Mouse (Mus musculus) ES-E14 (cell line): ENCODE results near the gene Gm10309. TPM values are rescaled to one million over a fixed set of nuclear protein-coding genes. Genes with fewer than 3 reads are reported as not detected.
A peak's percentile ranks its signal among the peaks of the same experiment; 100 is the strongest.

Source experiments
- DNase-seq: peaks from one replicate; pipeline ENCODE4 v3.0.0-alpha.2; 2013; ENCODE audit warnings: low read depth, low spot score
- H3K27ac ChIP-seq: 2 replicates; pipeline ENCODE4 v1.5.1; 2012; ENCODE audit warnings: low read depth, mild to moderate bottlenecking, low read length, moderate library complexity, mixed read lengths; ENCODE audit not compliant: poor library complexity, insufficient read depth, severe bottlenecking
- H3K36me3 ChIP-seq: 2 replicates; pipeline ENCODE4 v1.6.1; 2012; ENCODE audit warnings: mild to moderate bottlenecking, low read length, moderate library complexity, mixed read lengths; ENCODE audit not compliant: control insufficient read depth, poor library complexity, insufficient read depth, severe bottlenecking
- H3K4me1 ChIP-seq, 2 experiments: fragments of 150-350 bp in 1 of 2; sonication (generic) in 1 of 2; 2 replicates each; pipeline ENCODE4 v1.6.1; 2012; ENCODE audit warnings: low read length in 2 of 2, mild to moderate bottlenecking in 1 of 2, mixed read lengths in 1 of 2; ENCODE audit not compliant: control insufficient read depth in 2 of 2, insufficient read depth in 2 of 2, poor library complexity in 1 of 2
- H3K4me3 ChIP-seq, 2 experiments: fragments of 150-350 bp in 1 of 2; sonication (generic) in 1 of 2; 2 replicates each; pipeline ENCODE4 v1.5.1; 2012; ENCODE audit warnings: low read length in 2 of 2, low read depth in 1 of 2, mild to moderate bottlenecking in 1 of 2, mixed read lengths in 1 of 2; ENCODE audit not compliant: insufficient read depth in 1 of 2, poor library complexity in 1 of 2, severe bottlenecking in 1 of 2
- H3K9ac ChIP-seq: 2 replicates; pipeline ENCODE4 v1.6.1; 2012; ENCODE audit warnings: low read depth, mild to moderate bottlenecking, low read length, mixed read lengths; ENCODE audit not compliant: poor library complexity, insufficient read depth, severe bottlenecking
- H3K9me3 ChIP-seq: fragments of 150-350 bp; sonication (generic); 2 replicates; pipeline ENCODE4 v1.6.1; 2012; ENCODE audit warnings: low read depth, mild to moderate bottlenecking, low read length; ENCODE audit not compliant: control insufficient read depth, insufficient read depth
- CHD2 ChIP-seq: IDR thresholded peaks from 2 replicates; pipeline ENCODE4 v1.6.1; 2014; ENCODE audit warnings: mild to moderate bottlenecking, low read depth, low read length, inconsistent platforms
- HCFC1 ChIP-seq: IDR thresholded peaks from 2 replicates; pipeline ENCODE4 v1.6.1; 2012; ENCODE audit warnings: low read length, inconsistent platforms, borderline replicate concordance; ENCODE audit not compliant: insufficient read depth
- MAFK ChIP-seq: IDR thresholded peaks from 2 replicates; pipeline ENCODE4 v1.6.1; 2014; ENCODE audit warnings: mild to moderate bottlenecking, low read depth, low read length, inconsistent platforms; ENCODE audit not compliant: insufficient read depth
- ZC3H11A ChIP-seq: IDR thresholded peaks from 2 replicates; pipeline ENCODE4 v1.6.1; 2012; ENCODE audit warnings: low read depth, mild to moderate bottlenecking, inconsistent platforms, low read length, borderline replicate concordance
- ZNF384 ChIP-seq: IDR thresholded peaks from 2 replicates; pipeline ENCODE4 v1.6.1; 2012; ENCODE audit warnings: low read depth, low read length, inconsistent platforms
- in situ Hi-C, 2 experiments: fragments of 600-800 bp; cut with MboI; formaldehyde crosslinking; loops; one replicate each; pipeline ENCODE4 v1.15.1; 2025; ENCODE audit warnings: low sequenced_read_pairs in 2 of 2, inconsistent platforms in 1 of 2; ENCODE audit not compliant: unreplicated experiment in 2 of 2
- total RNA-seq: library from RNA; depleted of rRNA; stranded (reverse); fragments of 300-350 nt; gene quantifications from 2 replicates; pipeline ENCODE4 v1.2.3, GENCODE M21; 2012

Gene Gm10309
- total RNA-seq, 1 experiment: not detected

GRCm38 (mm10) chr17:86539881-86540430, 34.9 kb upstream of the Gm10309 start:
- in situ Hi-C loops: no loop called here
- Histone ChIP-seq H3K9me3 (no peaks in the 10 kb centered on the region), H3K4me1 (no peaks in the 10 kb centered on the region), H3K36me3 (no peaks in the 10 kb centered on the region), H3K9ac (no peak overlapping the region), H3K27ac (no peak overlapping the region), H3K4me3 (no peak overlapping the region)
- DNase-seq: no peak
- TF ChIP-seq CHD2: no peak
- TF ChIP-seq MAFK: no peak
- no peak for TF ChIP-seq ZNF384
- no peak for TF ChIP-seq ZC3H11A
- no peak for TF ChIP-seq HCFC1

- peak; percentile 88 for TF ChIP-seq ZC3H11A
- no peak for TF ChIP-seq MAFK
- 0 out of 4 replicates have a peak, but pooled peaks cover 0 to 3% of the 10 kb centered on the region in 2 experiments for H3K4me1 ChIP-seq
- peak; percentile 80 for DNase-seq
- in situ Hi-C loops: no loop called here
- no peak overlapping the region for H3K4me3 ChIP-seq
- H3K9ac ChIP-seq: no peak overlapping the region
- no peaks in the 10 kb centered on the region for H3K36me3 ChIP-seq
- no peak overlapping the region for H3K27ac ChIP-seq
- no peaks in the 10 kb centered on the region for H3K9me3 ChIP-seq
These were observed 31.0 kb upstream of the Gm10309 start for GRCm38 (mm10) chr17:86535827-86536656.

- Histone ChIP-seq H3K4me3 (no peak overlapping the region), H3K27ac (no peak overlapping the region), H3K9me3 (no peaks in the 10 kb centered on the region), H3K36me3 (no peaks in the 10 kb centered on the region), H3K9ac (no peak overlapping the region), H3K4me1 (0 out of 4 replicates have a peak, but pooled peaks cover 0 to 3% of the 10 kb centered on the region in 2 experiments)
- in situ Hi-C loops: no loop called here
- TF ChIP-seq HCFC1 (no peak), CHD2 (no peak), ZC3H11A (no peak), MAFK (no peak), ZNF384 (no peak)
- DNase-seq: no peak
These were observed 30.1 kb upstream of the Gm10309 start for GRCm38 (mm10) chr17:86535096-86535495.

GRCm38 (mm10) chr17:86533549-86533851, 28.5 kb upstream of the Gm10309 start:
- Histone ChIP-seq H3K36me3 (no peaks in the 10 kb centered on the region), H3K9me3 (no peaks in the 10 kb centered on the region), H3K4me1 (0 out of 4 replicates have a peak, but pooled peaks cover 0 to 3% of the 10 kb centered on the region in 2 experiments), H3K4me3 (no peak overlapping the region), H3K27ac (no peak overlapping the region), H3K9ac (no peak overlapping the region)
- TF ChIP-seq HCFC1: no peak
- TF ChIP-seq ZNF384: no peak
- no peak for DNase-seq
- in situ Hi-C loops: no loop called here
